Mouse (Mus musculus) adrenal gland, postnatal 4 days (tissue): ENCODE data around the gene Eif4g3. TPM values are rescaled to one million over a fixed set of nuclear protein-coding genes. Genes with fewer than 3 reads are reported as not detected.
A peak's percentile ranks its signal among the peaks of the same experiment; 100 is the strongest.

Experiments
- DNase-seq, 2 experiments: peaks; one replicate each; pipeline ENCODE4 v3.0.0; 2021 to 2022; ENCODE audit warnings: low spot score in 2 of 2, mixed read lengths in 2 of 2
- total RNA-seq, 2 experiments: library from RNA; stranded (reverse); gene quantifications; 2 replicates each; pipeline ENCODE4 v1.2.3; 2021

Eif4g3 gene
- total RNA-seq, 2 experiments from 2014 or later: 121 to 142 TPM

GRCm38 (mm10) chr4:138151226-138151625 lies 158.4 kb downstream of the Eif4g3 start:
- DNase-seq: no peak

GRCm38 (mm10) chr4:138153980-138154379 lies 161.2 kb downstream of the Eif4g3 start:
- DNase-seq: no peak

GRCm38 (mm10) chr4:138160918-138161317 lies 168.1 kb downstream of the Eif4g3 start:
- DNase-seq: no peak

GRCm38 (mm10) chr4:138161550-138161949 lies 168.7 kb downstream of the Eif4g3 start:
- no peak for DNase-seq

GRCm38 (mm10) chr4:138163836-138164235 lies 171.0 kb downstream of the Eif4g3 start:
- no peak for DNase-seq

GRCm38 (mm10) chr4:138164860-138165259 lies 172.0 kb downstream of the Eif4g3 start:
- DNase-seq: no peak

GRCm38 (mm10) chr4:138166519-138166918 lies 173.7 kb downstream of the Eif4g3 start:
- no peak for DNase-seq

GRCm38 (mm10) chr4:138168162-138168561 lies 175.3 kb downstream of the Eif4g3 start:
- no peak for DNase-seq

- no peak for DNase-seq
These were observed 176.6 kb downstream of the Eif4g3 start for GRCm38 (mm10) chr4:138169420-138169819.

- DNase-seq: no peak
These were observed 179.9 kb downstream of the Eif4g3 start for GRCm38 (mm10) chr4:138172686-138173085.

- DNase-seq: no peak
These were observed 186.6 kb downstream of the Eif4g3 start for GRCm38 (mm10) chr4:138179391-138179790.

- no peak for DNase-seq
These were observed 187.9 kb downstream of the Eif4g3 start for GRCm38 (mm10) chr4:138180719-138181118.

- no peak for DNase-seq
These were observed 191.2 kb downstream of the Eif4g3 start for GRCm38 (mm10) chr4:138184056-138184455.

GRCm38 (mm10) chr4:138184573-138184981 lies 191.8 kb downstream of the Eif4g3 start:
- DNase-seq: no peak

- no peak for DNase-seq
These were observed 193.1 kb downstream of the Eif4g3 start for GRCm38 (mm10) chr4:138185961-138186360.

- DNase-seq: no peak
These were observed 195.2 kb downstream of the Eif4g3 start for GRCm38 (mm10) chr4:138187995-138188394.

GRCm38 (mm10) chr4:138192561-138192960 lies 199.7 kb downstream of the Eif4g3 start:
- no peak for DNase-seq

- DNase-seq: no peak
These were observed 207.9 kb downstream of the Eif4g3 start for GRCm38 (mm10) chr4:138200769-138201168.

GRCm38 (mm10) chr4:138201696-138202095 lies 208.9 kb downstream of the Eif4g3 start:
- no peak for DNase-seq

- no peak for DNase-seq
These were observed 217.3 kb downstream of the Eif4g3 start for GRCm38 (mm10) chr4:138210116-138210515.

- no peak for DNase-seq
These were observed 221.0 kb downstream of the Eif4g3 start for GRCm38 (mm10) chr4:138213861-138214260.

- no peak for DNase-seq
These were observed 222.9 kb downstream of the Eif4g3 start for GRCm38 (mm10) chr4:138215671-138216199.

- peak; percentile 71 to 73 for DNase-seq
These were observed 223.5 kb downstream of the Eif4g3 start, which contains the start of gene Hp1bp3 for GRCm38 (mm10) chr4:138216200-138216890. TSS of gene Hp1bp3 (plus strand) at chr4:138216296.
